8 mouse cellular contexts compared by ENCODE assay signal in genomic region chr10:127643553-127644238, GRCm38 (mm10). TPM values are rescaled to one million over a fixed set of nuclear protein-coding genes. Genes with fewer than 3 reads are reported as not detected.
DNase-seq lines count a peak whose midpoint lies in the region; ATAC-seq and TF ChIP-seq lines count a peak whose summit lies in the region.

No protein-coding gene starts in this region.

- WGBS in heart, embryonic 15.5 days, result under 1% methylated on average over 25 of the region's 25 CpGs
- WGBS in kidney, postnatal 0 days, result 0% methylated on average over 25 of the region's 25 CpGs

- no peak for TF ChIP-seq CTCF in E14TG2a.4 (conservative IDR thresholded peaks at IDR 0.05; ENCODE audit: low read length)
- TF ChIP-seq CTCF in embryonic fibroblast, embryonic 13.5 days (IDR thresholded peaks at IDR 0.05; ENCODE audit: borderline replicate concordance, insufficient read depth, low read length), result no peak
- peak; percentile 10; the same call in 1 of the 2 replicates for TF ChIP-seq CTCF in kidney, postnatal 0 days (IDR thresholded peaks at IDR 0.05; ENCODE audit: low read depth)

- H3K4me1 ChIP-seq in E14TG2a.4 (replicated peaks; ENCODE audit: low read depth, low read length), result peaks cover 27% of the 10 kb centered on the region
- H3K4me1 ChIP-seq in embryonic fibroblast, embryonic 13.5 days (ENCODE audit: control insufficient read depth, insufficient read depth, low read length), result peaks cover 6% of the 10 kb centered on the region
- H3K4me1 ChIP-seq in heart, embryonic 15.5 days (replicated peaks), result peaks cover 20% of the 10 kb centered on the region
- peaks cover 17% of the 10 kb centered on the region; the same call in 1 of the 2 replicates for H3K4me1 ChIP-seq in kidney, postnatal 0 days (replicated peaks; ENCODE audit: insufficient read depth, low read length)

- H3K9me3 ChIP-seq in E14TG2a.4 (ENCODE audit: low read length), result no peaks in the 10 kb centered on the region
- no peaks in the 10 kb centered on the region for H3K9me3 ChIP-seq in heart, embryonic 15.5 days (replicated peaks)
- no peaks in the 10 kb centered on the region for H3K9me3 ChIP-seq in kidney, postnatal 0 days (replicated peaks; ENCODE audit: low read length)

- H3K27me3 ChIP-seq in E14TG2a.4 (ENCODE audit: insufficient read depth, low read length), result peaks cover 32% of the 10 kb centered on the region
- H3K27me3 ChIP-seq in heart, embryonic 15.5 days, result no peaks in the 10 kb centered on the region
- H3K27me3 ChIP-seq in kidney, postnatal 0 days (ENCODE audit: insufficient read depth, low read length), result no peaks in the 10 kb centered on the region

- peak overlapping the region; percentile 77 for H3K9ac ChIP-seq in heart, embryonic 15.5 days
- peak overlapping the region; percentile 62 for H3K9ac ChIP-seq in kidney, postnatal 0 days (ENCODE audit: low read depth, low read length)

- peak; percentile 66; the same call in 1 of the 2 replicates for TF ChIP-seq POLR2A in embryonic fibroblast, embryonic 13.5 days (IDR thresholded peaks at IDR 0.05; ENCODE audit: low read depth, low read length)

- H3K4me2 ChIP-seq in heart, embryonic 15.5 days, result peak overlapping the region; percentile 89
- peak overlapping the region; percentile 61 for H3K4me2 ChIP-seq in kidney, postnatal 0 days (ENCODE audit: low read length)

- H3K36me3 ChIP-seq in E14TG2a.4 (ENCODE audit: insufficient read depth, low read length), result no peaks in the 10 kb centered on the region
- H3K36me3 ChIP-seq in heart, embryonic 15.5 days, result peaks cover 14% of the 10 kb centered on the region; the same call in 1 of the 2 replicates
- peaks cover 7% of the 10 kb centered on the region; the same call in 1 of the 2 replicates for H3K36me3 ChIP-seq in kidney, postnatal 0 days (ENCODE audit: insufficient read depth, low read length)

- peak overlapping the region; percentile 98 for H3K27ac ChIP-seq in embryonic fibroblast, embryonic 13.5 days (ENCODE audit: insufficient read depth, low read length)
- peak overlapping the region; percentile 96 for H3K27ac ChIP-seq in heart, embryonic 15.5 days
- H3K27ac ChIP-seq in kidney, postnatal 0 days, result peak overlapping the region; percentile 94

- H3K4me3 ChIP-seq in E14TG2a.4 (replicated peaks; ENCODE audit: low read length), result peak overlapping the region; percentile 74
- peak overlapping the region; percentile 55 for H3K4me3 ChIP-seq in embryonic fibroblast, embryonic 13.5 days (ENCODE audit: insufficient read depth, low read length)
- peak overlapping the region; percentile 72 for H3K4me3 ChIP-seq in heart, embryonic 15.5 days
- peak overlapping the region; percentile 59 for H3K4me3 ChIP-seq in kidney, postnatal 0 days (replicated peaks; ENCODE audit: low read depth, low read length)

- peak; percentile 92 for DNase-seq in adrenal gland, adult 2 months
- DNase-seq in kidney, postnatal 0 days (ENCODE audit: low spot score), result peak; percentile 90
- DNase-seq in lung, postnatal 4 days, result peak; percentile 84 to 87
- peak; percentile 69 for DNase-seq in skeletal muscle tissue, adult 2 months (ENCODE audit: low read depth, low spot score)
- no peak for DNase-seq in layer of hippocampus, postnatal 25 days (ENCODE audit: extremely low spot score in 1 of 2, low spot score in 1 of 2)

- ATAC-seq in heart, embryonic 15.5 days (replicated peaks; ENCODE audit: insufficient number of reproducible peaks, insufficient read depth, low FRiP score, low read depth), result peak; percentile 59
- ATAC-seq in kidney, postnatal 0 days (replicated peaks; ENCODE audit: low FRiP score, low read depth), result peak; percentile 70

RNA-seq across cellular contexts. Expression of gene Stat6, which starts 0.9 kb away (rescaled TPM):
- total RNA-seq in adrenal gland, adult 2 months (2021), result 100 to 1,000 TPM in 1 of 2 experiments, 10 to 100 TPM in 1; 88.3 to 109 TPM
- polyA plus RNA-seq in adrenal gland, adult 2 months (2012; rRNA removed), result 67.6 and 83.8 TPM in 2 replicates
- polyA plus RNA-seq in embryonic fibroblast, embryonic 13.5 days (2011; ENCODE audit: insufficient read length, low read depth, missing spikeins), result 55.1 and 55.8 TPM in 2 replicates
- polyA plus RNA-seq in heart, embryonic 15.5 days (2015; fragmentation: Nextera tagmentation; extraction: Ambion mirVana), result 26.2 and 33.5 TPM in 2 replicates
- 26.2 and 27.0 TPM in 2 replicates for polyA plus RNA-seq in kidney, postnatal 0 days (2015; fragmentation: Nextera tagmentation; extraction: Ambion mirVana)
- total RNA-seq in layer of hippocampus, postnatal 25 days (2021), result 1 to 10 TPM; 4.1 to 7.2 TPM

RNA-seq across cellular contexts. Expression of gene Lrp1, which starts 22.7 kb away (rescaled TPM):
- 100 to 1,000 TPM; 138 to 196 TPM for total RNA-seq in adrenal gland, adult 2 months (2021)
- 197 and 201 TPM in 2 replicates for polyA plus RNA-seq in adrenal gland, adult 2 months (2012; rRNA removed)
- polyA plus RNA-seq in embryonic fibroblast, embryonic 13.5 days (2011; ENCODE audit: insufficient read length, low read depth, missing spikeins), result 387 and 453 TPM in 2 replicates
- polyA plus RNA-seq in heart, embryonic 15.5 days (2015; fragmentation: Nextera tagmentation; extraction: Ambion mirVana), result 31.2 and 43.1 TPM in 2 replicates
- 42.6 and 44.5 TPM in 2 replicates for polyA plus RNA-seq in kidney, postnatal 0 days (2015; fragmentation: Nextera tagmentation; extraction: Ambion mirVana)
- total RNA-seq in layer of hippocampus, postnatal 25 days (2021), result 100 to 1,000 TPM; 259 to 316 TPM

RNA-seq across cellular contexts. Expression of gene Nemp1, which starts 23.0 kb away (rescaled TPM):
- total RNA-seq in adrenal gland, adult 2 months (2021), result 1 to 10 TPM; 4.6 to 9.1 TPM
- polyA plus RNA-seq in adrenal gland, adult 2 months (2012; rRNA removed), result 1.5 and 2.6 TPM in 2 replicates
- polyA plus RNA-seq in embryonic fibroblast, embryonic 13.5 days (2011; ENCODE audit: insufficient read length, low read depth, missing spikeins), result 8.5 and 10.6 TPM in 2 replicates
- 7.8 and 8.9 TPM in 2 replicates for polyA plus RNA-seq in heart, embryonic 15.5 days (2015; fragmentation: Nextera tagmentation; extraction: Ambion mirVana)
- polyA plus RNA-seq in kidney, postnatal 0 days (2015; fragmentation: Nextera tagmentation; extraction: Ambion mirVana), result 6.6 and 6.9 TPM in 2 replicates
- 1 to 10 TPM; 5.8 TPM for total RNA-seq in layer of hippocampus, postnatal 25 days (2021)

RNA-seq across cellular contexts. Expression of gene Nab2, which starts 24.7 kb away (rescaled TPM):
- 10 to 100 TPM; 16.9 to 26.6 TPM for total RNA-seq in adrenal gland, adult 2 months (2021)
- 35.9 and 38.7 TPM in 2 replicates for polyA plus RNA-seq in adrenal gland, adult 2 months (2012; rRNA removed)
- 69.7 and 77.8 TPM in 2 replicates for polyA plus RNA-seq in embryonic fibroblast, embryonic 13.5 days (2011; ENCODE audit: insufficient read length, low read depth, missing spikeins)
- 10.9 and 14.9 TPM in 2 replicates for polyA plus RNA-seq in heart, embryonic 15.5 days (2015; fragmentation: Nextera tagmentation; extraction: Ambion mirVana)
- 21.5 and 24.3 TPM in 2 replicates for polyA plus RNA-seq in kidney, postnatal 0 days (2015; fragmentation: Nextera tagmentation; extraction: Ambion mirVana)
- 10 to 100 TPM; 43.0 to 46.0 TPM for total RNA-seq in layer of hippocampus, postnatal 25 days (2021)

Comparison
In these comparisons a context has a peak if more than half of its experiments do, and no peak if none do; other contexts are left out.
1. DNase-seq: peak in adrenal gland, adult 2 months (single experiment), kidney, postnatal 0 days (single experiment), lung, postnatal 4 days (2 of 2) and skeletal muscle tissue, adult 2 months (single experiment); none in layer of hippocampus, postnatal 25 days (0 of 2).
2. Peak in every context shown above with its lines, with median percentiles within 50 percentile points of each other: H3K4me3 ChIP-seq and H3K27ac ChIP-seq.